Mouse (Mus musculus): Measurements from ENCODE around the gene Cd200r4.
"Not testable (repeated sequence)": the region's sequence is repeated elsewhere in the genome, so short reads cannot be mapped to it uniquely, and the experiment has no call there.

Cd200r4 gene

DNA sequence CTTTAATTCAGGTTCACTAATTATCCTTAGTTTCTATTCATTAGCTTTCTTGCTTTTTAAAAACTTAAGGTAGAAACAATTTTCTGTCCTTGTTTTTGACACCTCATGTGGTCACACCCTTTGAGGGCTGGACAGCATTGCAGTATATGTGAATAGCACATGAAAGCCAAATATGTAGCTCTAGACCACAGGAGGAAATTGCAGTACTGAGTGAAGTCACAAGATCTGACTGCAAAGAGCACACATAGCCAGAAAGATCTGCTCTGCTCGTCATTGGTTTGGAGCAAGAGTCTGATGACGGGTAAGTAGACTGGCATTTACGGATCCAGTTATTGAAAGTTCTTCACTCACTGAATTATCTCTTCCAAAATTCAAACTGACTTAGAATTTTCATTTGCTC is at the start of gene Cd200r4:
Gene Cd200r4, plus strand, starts transcription at position 190 of the 400 bp plus-strand sequence.
- DNase-seq, result no peak

DNA sequence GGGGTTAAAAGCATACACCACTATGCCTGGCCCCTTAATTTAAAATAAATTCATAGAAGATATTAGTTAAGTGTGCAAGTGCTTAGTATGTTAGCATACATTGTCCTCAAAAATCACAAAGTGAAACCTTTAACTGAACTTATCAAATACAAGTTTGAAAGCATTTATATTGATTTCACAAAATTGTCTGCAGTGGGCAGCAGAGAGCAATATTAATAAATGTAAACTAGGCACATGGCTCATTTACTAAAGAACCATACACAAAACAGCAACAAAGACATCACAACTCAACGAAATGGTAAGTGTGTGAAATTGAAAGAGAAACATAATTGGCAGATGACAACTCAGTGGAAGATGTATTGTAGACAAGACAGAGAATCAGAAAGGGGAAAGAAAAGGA is 49.7 kb upstream of the Cd200r4 start:
- no peak for DNase-seq

DNA sequence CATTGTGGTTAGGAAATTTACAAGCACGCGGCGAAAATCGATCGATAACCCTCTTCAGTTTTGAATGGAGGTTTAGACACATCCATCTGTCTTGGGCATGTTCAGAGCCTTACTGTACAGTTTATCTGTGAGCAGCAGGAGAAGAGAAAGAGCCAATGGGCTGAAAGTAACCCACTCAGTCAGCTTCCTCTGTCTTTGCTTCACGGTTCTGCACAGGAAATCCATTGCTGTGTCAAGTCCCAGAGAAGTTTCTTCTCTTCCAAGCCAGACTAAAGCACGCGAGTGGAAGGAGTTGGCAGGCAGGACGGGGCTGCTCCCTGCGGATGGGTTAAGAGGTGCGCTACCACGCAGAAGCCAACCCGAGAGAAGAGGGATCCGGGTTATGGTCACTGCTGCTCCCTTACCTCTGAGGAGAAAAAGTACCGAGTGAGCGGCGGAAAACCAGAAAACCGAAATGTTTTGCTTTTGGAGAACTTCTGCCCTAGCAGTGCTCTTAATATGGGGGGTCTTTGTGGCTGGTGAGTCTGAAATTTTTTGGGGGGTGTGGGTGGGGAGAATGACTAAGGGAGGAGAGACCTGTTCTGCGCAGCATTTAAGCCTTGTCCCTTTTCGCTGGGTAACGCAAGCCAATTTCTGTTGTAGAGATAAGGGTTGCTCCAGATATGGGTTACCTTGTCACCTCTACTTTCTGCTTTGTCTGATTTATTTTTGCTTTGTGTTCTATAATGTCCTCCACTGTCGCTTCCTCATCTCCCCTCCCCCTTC is 45.8 kb upstream of the Cd200r4 start, which contains the start of gene Cd200r1:
Gene Cd200r1, plus strand, starts transcription at position 182 of the 765 bp plus-strand sequence.
- DNase-seq, result no peak

- DNase-seq, result peak; percentile 27
Observed at GRCm38 (mm10) chr16:44766320-44766892, 45.1 kb upstream of the Cd200r4 start.

DNA sequence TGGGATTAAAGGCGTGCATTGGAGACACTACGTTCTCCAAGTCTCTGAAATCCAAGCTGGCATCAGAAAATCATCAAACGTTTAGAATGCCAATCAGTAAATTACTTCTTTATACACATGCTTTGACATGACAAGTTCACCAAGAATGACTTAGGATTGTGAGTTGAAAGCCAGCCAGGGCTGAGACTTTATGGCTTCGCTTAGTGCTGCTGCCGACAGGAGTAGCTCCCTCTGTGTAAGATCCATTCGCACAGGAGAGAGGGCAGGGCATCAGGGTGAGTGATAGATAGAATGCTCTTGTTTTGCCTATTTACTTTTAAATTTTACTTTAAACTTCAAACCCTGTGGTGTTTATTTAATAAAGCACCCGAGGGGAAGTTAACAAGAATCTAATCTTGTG is 44.0 kb upstream of the Cd200r4 start:
- DNase-seq, result no peak

- no peak for DNase-seq
Observed at GRCm38 (mm10) chr16:44767967-44768366, 43.6 kb upstream of the Cd200r4 start.

DNA sequence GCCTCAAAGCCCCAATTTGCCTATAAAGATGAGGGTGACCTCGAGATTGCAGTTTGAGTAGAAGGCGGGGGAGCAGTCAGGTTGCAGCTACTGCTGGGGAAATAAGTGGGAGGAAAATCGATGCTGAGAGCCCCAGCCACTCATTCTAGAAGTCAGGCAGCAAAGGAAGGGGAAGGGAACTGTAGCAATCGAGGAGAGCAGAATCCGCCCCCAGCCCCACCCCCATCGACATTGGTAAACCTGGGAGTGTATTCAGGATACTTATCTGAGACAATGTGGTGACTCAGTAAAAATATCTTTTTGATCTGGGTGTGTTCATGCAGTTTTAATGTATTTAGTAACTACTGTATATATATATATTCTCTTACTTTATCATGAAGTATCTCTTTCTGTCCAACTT is 39.0 kb upstream of the Cd200r4 start:
- no peak for DNase-seq

- no peak for DNase-seq
Observed at GRCm38 (mm10) chr16:44773673-44774072, 37.9 kb upstream of the Cd200r4 start.

GRCm38 (mm10) chr16:44774201-44774600 is 37.3 kb upstream of the Cd200r4 start:
- DNase-seq, result no peak

DNA sequence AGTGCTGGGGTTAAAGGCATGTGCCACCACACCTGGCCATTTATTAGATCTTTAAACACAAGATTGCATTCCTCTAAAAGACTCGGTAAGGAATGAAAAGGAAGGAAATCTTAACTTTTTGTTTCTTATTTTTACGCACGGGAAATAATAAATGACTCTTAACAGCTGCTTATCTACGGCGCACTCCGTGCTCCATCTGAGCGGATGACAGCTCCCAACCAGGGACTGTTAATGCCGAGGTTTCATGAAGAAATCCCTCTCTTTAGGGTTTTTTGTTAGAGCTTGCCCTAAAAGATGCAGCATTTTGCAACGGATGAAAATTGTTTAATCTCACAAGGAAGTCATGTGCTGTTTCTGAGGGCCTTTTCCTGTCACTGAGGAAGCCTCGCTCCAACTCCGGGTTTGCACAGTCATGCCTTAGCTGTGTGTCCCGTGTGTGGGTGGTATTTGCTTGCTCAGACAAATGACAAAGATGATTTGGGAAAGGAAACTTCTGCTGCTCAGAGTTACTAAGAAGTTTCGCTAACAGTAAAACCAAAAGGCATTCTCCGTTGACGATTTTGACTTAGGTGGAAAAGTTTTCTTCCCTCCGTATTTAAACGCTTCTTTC is 32.9 kb upstream of the Cd200r4 start:
- DNase-seq, result no peak

DNA sequence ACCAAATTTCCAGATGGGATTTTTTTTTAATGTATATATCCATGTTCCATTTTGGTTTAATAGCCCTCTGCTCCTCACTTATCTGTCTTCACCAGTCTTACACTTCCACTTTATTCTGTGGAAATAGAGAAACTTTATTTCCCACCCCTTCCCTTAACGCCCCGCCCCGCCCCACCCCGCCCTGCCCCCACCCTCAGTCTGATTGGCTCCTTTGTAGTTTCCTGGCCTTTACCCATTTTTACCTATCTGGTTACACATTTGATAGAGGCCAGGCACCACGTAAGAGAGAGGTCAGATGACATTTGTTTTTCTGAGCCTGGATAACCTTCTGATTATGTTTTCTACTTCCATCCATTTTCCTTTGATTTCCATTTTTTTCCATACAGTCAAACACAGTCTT is 32.0 kb upstream of the Cd200r4 start:
- no peak for DNase-seq

- no peak for DNase-seq
Observed at GRCm38 (mm10) chr16:44780751-44781150, 30.8 kb upstream of the Cd200r4 start.

GRCm38 (mm10) chr16:44786934-44787333 is 24.6 kb upstream of the Cd200r4 start:
- DNase-seq, result no peak

- DNase-seq, result no peak
Observed at GRCm38 (mm10) chr16:44794416-44794815, 17.1 kb upstream of the Cd200r4 start.

DNA sequence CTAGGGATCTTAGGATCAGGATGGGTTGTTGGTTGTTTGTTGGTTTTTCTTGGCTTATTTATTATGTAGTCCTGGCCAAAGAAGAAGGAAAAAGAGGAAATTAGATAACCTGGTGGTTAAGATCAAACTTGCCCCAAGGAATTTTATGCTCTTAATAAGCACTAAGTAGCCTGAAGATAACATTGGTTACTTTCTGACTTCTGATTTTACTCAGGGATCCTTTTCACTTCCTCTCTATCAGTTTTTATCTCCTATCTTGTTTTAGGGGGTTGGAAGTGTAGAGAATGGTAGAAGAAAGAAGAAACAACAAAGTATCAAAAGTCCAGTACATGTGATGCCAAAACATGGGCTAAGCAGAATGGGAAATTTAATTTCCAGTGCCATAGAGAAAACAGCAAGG is 5.6 kb upstream of the Cd200r4 start:
- DNase-seq, result no peak

GRCm38 (mm10) chr16:44810223-44810622 is 1.3 kb upstream of the Cd200r4 start:
- not testable (repeated sequence) for DNase-seq

- DNase-seq, result no peak
Observed at GRCm38 (mm10) chr16:44812468-44813065, 1.0 kb downstream of the Cd200r4 start.

GRCm38 (mm10) chr16:44818010-44818409 is 6.5 kb downstream of the Cd200r4 start:
- no peak for DNase-seq

GRCm38 (mm10) chr16:44820545-44820944 is 9.0 kb downstream of the Cd200r4 start:
- no peak for DNase-seq

DNA sequence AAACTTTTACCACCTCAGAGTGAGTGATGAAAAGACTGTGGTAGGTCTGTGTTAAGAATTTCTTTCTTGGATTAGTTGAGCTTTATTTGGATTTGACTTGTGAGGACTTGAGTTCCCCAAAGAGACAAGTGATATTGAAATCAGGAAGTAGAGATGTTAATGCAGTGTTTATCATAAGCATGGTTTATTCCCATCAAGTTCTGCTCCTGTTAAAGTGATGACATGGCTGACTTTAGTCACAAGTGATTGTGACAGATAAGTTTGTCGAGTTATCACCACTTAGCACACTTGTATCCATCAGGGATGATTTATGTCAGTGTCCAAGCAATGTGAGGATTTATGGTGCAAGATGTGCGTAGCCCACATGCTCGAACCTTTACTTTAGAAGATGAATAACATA is 20.8 kb downstream of the Cd200r4 start:
- DNase-seq, result no peak

- DNase-seq, result not testable (repeated sequence)
Observed at GRCm38 (mm10) chr16:44833189-44833588, 21.7 kb downstream of the Cd200r4 start.

DNA sequence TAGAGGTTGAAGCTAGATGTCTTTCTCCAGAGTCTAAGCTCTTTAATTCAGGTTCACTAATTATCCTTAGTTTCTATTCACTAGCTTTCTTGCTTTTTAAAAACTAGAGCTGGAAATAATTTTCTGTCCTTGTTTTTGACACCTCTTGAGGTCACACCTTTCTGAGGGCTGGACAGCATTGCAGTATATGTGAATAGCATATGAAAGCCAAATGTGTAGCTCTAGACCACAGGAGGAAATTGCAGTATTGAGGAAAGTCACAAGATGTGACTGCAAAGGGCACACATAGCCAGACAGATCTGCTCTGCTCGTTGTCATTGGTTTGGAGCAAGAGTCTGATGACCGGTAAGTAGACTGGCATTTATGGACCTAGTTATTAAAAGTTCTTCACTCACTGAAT is 55.3 kb downstream of the Cd200r4 start, which contains the start of gene Cd200r2:
Gene Cd200r2, plus strand, starts transcription at position 301 of the 400 bp plus-strand sequence.
- DNase-seq, result no peak

DNA sequence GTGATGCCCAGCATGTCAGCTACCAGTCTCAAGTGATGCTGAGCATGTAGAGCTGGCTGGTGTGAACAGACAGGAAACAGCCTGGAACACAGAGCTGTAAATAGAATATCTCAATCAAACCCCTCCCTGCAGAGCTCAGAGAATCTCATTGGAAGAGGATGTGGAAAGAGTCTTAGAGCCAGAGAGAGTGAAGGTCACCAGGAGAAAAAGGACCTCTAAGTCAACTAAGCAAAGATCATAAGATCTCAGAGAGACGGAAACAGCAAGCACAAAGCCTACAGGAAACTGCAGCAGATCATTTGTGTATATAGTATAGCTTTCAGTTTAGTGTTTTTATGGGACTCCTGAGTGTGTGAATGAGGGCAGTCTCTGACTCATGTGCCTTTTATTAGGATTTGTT is 63.6 kb downstream of the Cd200r4 start:
- no peak for DNase-seq

DNA sequence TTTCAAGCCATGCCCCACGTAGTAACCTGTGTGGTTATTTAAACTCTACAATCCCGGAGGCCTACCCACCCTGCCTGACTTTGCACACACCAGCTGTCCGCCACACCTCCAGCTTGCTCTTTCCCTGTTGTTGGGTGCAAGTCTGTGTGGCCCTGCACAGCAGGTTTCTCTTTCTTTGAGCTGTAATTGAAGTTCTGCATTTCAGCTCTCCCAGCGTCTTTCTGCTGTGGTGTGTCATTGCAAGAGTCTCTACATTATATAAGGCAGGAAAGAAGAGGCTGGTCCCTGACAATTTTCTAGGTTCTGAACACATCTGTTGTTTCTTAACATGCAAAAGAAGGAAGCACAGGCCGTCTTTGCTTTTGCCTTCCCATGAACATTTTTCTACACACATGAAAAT is 65.1 kb downstream of the Cd200r4 start:
- no peak for DNase-seq
